Mouse (Mus musculus) left cerebral cortex, adult 18-20 months (tissue): Measurements from ENCODE around the gene Itgb2l. TPM values are rescaled to one million over a fixed set of nuclear protein-coding genes. Genes with fewer than 3 reads are reported as not detected.
"Not testable (repeated sequence)": the region's sequence is repeated elsewhere in the genome, so short reads cannot be mapped to it uniquely, and the experiment has no call there.

ENCODE experiments used
- DNase-seq, 2 experiments: peaks; one replicate each; pipeline ENCODE4 v3.0.0; 2021 to 2022; ENCODE audit warnings: low spot score in 2 of 2, mixed read lengths in 1 of 2
- long read RNA-seq, 2 experiments: library from polyadenylated mRNA; stranded (forward); transcript quantifications; one replicate each; pipeline ENCODE4 v2.0.0; 2021
- total RNA-seq, 2 experiments: library from RNA; stranded (reverse); gene quantifications; 2 replicates each; pipeline ENCODE4 v1.2.3; 2021

The Itgb2l gene
- total RNA-seq: not detected
- long read RNA-seq, experiment 1: 0 reads
- long read RNA-seq, experiment 2: 0 reads

DNA sequence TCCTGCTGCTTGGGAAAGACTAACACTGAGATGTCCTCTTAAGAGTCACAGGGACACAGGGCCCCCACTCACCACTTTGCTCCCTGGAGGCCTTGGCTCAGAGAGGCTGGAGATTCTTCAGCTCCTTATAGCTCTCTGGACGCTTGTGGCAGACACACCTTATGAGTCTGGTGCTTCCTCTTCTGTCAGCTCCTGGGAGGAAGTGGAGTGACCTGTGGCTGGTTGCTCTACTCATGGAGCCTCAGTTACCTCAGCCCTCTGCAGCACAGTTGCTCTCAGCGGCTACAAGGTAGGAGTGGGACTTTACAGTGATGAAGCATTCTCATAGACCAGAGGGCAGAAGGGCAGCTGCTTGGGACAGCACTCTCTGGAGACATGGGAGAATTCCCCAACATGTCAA, at the start of gene Itgb2l:
Gene Itgb2l (minus strand): TSS at position 152 of the 400 bp plus-strand sequence.
- DNase-seq: no peak

DNA sequence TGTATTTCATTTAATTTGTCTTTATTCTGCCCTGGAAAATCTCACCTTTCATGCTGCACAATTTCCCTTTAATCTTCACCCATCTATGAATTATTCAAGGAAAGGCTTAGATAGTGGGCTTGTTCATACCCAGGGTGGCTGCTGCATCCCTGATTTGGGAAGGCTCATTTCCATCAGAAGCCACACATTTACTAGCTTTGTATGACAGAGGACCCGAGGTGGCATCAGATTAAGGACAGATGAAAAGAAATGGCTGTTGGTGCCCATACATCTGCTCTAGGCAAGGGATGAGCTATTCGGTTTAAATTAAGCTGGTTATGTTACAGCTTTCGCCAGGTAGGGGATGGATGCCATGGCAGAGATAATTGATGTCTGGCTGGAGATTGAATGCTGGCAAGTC, 48.1 kb upstream of the Itgb2l start:
- DNase-seq: no peak

DNA sequence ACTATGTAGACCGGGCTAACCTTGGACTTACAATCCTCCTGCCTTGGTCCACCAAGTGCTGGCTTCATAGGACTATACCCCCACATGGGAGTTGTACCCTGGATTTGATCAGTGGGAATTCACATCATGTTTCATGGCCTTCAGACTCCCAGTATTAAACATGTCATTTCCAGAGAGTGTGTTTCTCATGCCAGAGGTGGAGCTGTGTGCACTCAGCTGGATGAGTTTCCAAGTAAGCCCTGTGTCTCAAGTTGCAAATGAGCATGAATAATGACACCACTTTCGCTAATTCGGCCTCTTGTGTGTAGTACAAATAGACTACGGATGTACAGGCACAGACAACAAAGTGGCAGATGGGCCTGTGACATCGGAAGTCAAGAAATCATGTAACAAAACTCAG, 44.6 kb upstream of the Itgb2l start:
- DNase-seq: no peak

DNA sequence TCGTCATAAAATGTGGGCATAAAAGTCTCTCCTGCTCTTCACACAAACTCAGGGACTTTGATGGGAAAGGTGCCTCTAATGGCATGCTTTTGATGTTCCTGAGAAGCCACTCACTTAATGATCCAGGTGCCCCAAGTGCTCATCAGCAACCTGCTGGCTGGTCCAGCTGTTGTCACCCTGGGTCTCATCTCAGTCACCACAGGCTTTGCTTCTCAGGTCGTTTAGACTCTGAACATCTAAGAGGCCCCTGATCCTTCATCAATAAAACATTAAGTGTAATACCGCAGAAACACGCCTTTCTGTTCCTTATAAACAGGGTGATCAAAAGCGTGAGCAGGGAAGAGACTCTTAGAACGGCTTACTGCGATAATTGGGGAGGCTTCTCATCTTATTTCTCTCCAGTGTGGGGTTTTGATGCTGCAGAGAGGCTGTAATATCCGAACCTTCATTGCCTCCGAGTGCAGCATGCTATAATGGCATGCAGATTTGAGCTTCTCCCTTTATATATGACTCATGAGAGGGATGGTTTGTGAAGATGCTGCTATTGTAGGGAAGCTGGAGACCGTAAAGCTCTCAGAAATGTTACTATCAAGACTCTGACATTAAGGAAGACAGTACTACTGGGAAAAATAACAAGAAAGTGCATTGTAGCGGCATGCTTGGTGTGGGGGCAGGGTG, 43.7 kb upstream of the Itgb2l start:
- DNase-seq: no peak

DNA sequence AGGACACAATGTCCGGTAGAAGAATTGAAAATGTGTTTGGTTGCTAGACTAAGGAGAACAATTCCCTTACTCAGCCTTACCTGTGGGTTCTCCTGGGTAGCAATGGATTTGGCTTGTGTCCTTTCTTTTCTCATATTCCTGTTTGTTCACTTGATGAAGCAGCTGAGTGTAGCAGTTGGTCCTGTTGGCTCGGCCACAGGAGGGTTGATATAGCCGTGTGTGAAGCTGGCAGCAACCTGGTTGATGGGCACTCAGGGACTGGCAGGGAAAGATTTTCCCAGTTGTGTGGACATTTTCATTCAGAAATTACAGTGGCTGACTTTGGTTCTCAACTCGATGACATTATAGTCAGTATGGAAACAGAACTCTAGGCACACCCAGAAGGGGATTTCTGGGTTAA, 38.4 kb upstream of the Itgb2l start:
- DNase-seq: no peak

DNA sequence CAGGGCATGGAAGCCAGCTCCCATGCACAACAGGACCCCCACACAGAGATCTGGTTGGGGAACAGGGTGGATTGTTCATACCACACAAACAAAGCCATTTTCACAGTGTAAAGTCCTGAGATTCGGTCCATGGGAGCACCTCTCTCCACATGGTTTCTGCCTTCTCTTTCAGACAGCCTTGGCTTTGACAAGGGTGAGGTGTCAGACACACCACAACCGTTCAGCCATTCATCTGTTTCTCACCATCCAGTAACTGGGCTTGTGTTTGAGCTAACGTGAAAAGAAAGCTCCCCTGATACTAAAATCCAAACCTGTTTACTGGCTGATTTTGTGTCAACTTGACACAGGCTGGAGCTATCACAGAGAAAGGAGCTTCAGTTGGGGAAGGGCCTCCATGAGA, 30.8 kb upstream of the Itgb2l start:
- DNase-seq: no peak

DNA sequence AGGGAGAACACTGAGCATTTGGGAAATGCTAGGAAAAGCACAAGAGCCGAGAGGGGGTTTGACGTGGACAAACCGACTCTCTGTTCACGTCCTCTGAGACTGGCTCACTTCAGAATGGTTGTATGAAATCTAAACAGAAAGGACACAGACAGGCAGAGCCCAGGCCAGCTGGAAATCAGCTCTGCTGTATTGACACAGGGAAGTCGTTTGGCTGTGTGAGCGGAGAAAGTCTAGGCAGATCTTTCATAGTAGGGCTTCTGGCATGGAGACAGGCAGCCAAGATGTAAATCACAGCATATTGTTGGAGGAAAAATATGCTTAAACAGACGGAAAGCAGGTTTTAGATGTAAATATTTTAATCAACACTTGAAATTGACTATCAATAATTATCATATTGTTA, 29.4 kb upstream of the Itgb2l start:
- DNase-seq: no peak

DNA sequence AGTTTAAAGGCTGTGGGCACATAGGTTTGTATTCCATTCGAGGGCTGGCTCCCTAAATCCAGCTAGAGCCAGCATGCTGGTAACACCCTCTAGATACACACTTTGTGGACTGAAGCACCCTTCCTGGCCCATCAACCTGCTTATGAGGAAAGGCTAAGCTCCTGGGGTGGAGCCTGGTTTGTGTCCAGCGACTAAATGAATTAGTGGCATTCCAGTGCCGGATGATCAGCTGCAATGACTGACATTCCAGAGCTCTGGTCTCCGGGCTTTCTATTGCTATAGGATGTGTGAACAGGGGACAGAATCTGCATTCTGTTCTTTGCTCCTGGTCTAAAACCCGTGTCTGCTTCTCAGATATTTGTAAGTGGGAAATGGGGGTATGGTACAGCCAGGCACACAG, 28.9 kb upstream of the Itgb2l start:
- DNase-seq: no peak

DNA sequence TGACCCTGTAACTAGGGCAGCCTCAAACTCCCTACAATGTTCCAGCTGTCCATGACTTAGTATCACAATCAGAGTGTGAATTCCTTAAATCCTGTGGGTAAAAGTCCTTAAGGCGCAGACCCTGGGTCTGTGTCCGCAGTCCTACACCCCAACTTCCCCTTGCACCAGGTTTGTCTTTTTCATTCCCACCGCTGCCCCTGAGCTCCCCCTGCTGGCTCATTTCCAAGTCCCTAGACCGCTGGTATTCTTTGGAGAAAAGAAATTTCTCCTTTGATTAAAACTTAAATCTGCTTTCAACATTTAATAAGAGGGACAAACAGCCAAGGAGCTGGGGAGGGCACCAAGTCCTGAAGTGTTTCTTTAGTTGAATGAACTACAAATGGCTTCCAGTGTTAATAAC, 26.2 kb upstream of the Itgb2l start:
- no peak for DNase-seq

DNA sequence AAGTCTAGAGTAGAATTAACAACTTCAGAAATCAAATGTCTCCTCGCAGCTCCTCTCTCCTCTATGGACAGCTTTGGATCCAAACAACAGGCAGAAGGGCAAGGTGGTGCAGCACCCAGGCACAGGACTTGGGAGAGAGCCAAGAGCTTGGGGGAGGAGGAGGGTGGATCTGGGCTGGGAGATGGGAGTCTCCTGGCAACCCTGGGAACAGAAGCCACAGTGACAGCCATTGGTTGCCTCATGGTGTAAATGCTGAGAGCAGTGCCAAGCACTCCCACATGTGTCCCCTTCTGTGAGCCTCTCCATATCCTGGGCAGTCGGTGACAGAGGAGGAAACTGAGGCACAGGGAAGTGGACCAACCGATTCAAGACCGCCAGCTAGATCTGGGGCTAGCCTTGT, 25.3 kb upstream of the Itgb2l start:
- peak; percentile 58 to 59 for DNase-seq

DNA sequence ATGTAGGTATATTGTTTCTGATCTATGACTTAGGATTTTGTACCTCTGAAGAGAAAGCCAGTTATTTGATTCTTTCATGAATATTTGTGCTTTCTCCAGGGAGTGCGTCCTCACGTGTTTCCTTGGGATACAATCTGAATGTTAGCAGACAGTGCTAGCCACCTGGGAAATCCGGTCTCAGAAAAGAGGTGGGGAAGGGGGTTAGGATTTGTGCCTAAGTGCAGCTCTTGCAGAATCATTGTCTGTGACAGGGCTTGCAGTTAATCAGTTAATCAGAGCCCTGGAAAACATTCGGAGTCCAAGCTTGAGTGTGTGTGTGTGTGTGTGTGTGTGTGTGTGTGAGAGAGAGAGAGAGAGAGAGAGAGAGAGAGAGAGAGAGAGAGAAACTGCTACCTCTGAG, 24.6 kb upstream of the Itgb2l start:
- DNase-seq: no peak

DNA sequence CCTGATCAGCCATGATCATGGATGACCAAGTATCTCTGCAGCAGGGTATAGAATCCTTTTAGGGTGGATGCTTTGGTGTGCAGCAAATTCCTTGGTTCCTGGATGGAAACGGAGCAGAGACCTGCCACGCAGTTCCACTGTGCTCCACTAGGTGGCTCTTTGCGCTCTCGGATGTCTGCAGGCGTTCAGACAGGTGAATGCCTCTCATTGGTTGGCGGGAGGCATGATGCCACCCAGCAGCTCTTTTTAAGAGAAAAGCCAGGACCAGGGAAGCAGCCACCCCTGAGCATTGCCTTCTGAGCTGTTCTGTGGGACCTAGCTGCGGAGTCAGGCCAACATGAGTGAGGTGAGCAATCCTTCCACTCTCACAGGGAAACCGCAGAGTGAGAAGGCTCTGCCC, 24.0 kb upstream of the Itgb2l start, which contains the start of gene Pcp4:
Gene Pcp4 (plus strand): TSS at position 162 of the 400 bp plus-strand sequence.
- peak; percentile 94 to 97 for DNase-seq

DNA sequence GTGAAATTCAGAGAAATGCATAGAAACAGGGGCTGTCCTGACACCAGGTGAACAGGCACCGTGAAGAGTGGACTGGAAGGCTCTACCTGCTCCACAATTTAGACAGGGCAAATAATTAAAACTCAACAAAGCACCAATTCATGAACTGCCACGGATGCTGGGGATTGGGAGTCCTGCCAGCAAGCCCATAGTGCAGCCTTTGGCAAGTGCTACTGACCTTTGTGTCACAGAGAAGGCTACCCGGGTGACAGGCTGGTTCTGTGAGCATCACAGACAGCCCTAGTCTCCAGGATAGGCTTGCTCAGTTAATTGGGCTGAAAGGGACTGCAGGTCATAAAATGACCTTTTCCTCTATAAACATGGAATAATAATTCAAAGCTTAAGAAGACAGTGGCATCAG, 17.4 kb upstream of the Itgb2l start:
- DNase-seq: no peak

DNA sequence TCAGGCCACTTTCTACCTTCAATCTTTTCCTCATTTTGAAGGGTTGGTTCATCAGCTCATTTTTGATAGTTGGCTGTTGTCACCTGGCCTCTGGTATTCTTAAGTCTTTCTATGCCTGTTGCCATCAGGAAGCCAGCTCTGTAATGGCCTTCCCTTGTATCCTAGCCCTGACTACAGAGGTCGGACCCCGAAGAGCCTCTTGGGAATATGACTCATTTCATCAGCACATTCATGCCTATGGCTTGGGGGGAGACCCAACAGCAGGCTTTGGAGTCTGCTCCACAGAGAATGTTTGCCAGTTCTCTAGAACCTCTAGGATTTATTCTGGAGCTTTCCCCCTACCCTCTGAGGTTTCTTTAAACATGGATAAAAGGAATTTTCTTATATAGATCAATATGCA, 15.9 kb upstream of the Itgb2l start:
- no peak for DNase-seq

DNA sequence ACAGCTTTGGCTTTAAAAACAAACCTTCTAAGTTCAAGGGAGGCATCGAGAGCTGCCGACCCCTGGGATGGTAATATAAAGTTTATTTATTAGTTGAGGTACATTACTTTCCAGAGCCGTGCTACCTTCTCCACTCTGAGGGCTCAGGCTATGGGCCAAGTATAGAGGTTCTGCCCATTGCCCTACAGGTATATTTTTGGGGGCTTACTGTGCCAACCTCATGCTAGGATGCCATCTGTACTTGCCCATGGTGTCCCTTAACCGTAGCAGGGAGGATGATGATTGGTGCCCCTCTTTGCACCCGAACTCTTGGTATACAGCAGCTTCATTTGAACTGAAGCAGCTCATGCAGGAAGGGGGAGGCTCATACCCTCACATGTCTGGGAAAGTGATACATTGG, 14.2 kb upstream of the Itgb2l start:
- no peak for DNase-seq

DNA sequence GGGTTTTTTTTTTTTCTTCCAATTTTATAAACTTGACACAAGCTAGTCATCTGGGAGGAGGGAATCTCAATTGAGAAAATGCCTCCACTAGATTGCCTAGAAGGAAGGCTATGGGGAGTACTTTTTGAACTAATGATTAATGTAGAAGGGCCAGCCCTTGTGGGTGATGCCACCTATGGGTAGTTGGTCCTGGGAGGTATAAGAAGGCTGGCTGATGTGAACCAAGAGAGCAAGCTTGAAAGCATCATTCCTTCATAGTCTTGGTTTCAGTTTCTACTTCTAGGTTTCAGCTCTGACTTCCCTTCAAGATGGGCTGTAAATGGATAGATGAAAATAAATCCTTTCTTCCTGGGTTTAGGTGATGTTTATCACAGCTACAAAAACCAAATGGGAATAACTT, 10.7 kb upstream of the Itgb2l start:
- no peak for DNase-seq

DNA sequence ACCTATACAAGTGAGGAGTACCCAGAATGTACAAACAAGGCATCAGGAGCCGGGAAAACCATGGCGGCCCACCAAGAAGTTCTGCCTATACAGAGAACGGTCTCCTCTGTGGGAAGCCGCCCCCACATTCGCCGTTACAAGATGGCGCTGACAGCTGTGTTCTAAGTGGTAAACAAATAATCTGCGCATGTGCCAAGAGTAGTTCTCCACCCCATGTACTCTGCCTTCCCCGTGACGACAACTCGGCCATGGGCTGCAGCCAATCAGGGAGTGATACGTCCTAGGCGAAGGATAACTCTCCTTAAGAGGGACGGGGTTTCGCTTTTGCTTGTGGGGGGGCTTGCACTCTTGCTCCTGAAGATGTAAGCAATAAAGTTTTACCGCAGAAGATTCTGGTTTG, 7.5 kb upstream of the Itgb2l start:
- not testable (repeated sequence) for DNase-seq

DNA sequence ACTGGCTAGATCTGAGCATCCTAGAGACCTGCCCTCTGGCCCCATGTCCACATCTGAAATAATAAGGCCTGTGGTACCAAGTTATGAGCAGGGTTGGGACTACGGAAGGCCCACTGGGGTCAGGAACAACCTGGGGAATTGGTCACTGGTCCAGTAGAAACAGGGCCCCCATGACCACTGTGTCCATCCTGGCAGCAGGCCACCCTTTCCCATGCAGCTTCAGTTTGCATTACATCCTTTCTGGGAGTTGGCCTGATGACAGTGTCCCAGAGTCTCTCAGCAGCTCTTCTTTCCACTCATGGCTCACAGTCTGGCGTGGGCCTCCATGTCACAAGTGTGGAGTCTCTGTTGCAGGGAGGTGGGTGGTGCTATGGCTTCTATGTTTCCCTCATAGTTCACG, 1.6 kb downstream of the Itgb2l start:
- DNase-seq: no peak

DNA sequence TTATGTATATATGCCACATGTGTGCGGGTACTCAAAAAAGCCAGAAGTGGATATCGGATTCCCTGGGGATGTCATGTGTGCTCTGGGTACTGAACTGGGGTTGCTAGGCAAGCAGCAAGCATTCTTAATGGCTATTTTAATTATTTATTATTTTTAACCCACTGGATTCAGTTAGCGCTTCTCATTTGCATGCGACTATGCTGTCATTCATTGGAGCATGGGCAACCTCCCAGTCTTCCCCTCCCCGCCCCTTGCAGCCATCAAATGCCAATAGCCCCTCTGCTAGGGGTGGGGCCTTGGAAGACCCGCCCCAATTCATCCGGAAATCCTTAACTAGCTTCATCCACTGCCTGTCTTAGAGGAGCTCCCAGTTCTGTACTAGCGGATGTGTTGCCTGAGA, 2.5 kb downstream of the Itgb2l start:
- no peak for DNase-seq

DNA sequence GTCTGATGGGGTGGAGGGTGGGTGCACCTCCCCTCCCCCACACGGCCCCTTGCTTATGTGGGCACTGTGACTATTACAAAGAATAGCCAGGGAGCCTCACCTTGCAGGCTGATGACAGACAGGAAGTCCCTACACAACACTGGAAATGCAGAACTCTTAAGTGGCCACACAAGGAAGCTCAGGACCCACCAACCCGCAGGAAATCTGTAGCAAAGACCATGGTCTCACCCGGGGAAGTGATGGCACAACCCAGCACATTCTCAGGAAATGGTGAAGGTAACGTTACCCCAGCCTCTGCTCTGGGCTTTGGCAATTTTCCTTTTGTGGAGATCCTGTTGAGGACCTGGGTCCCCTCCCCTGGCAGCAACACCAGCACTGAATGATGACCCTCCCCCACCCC, 3.7 kb downstream of the Itgb2l start:
- no peak for DNase-seq

DNA sequence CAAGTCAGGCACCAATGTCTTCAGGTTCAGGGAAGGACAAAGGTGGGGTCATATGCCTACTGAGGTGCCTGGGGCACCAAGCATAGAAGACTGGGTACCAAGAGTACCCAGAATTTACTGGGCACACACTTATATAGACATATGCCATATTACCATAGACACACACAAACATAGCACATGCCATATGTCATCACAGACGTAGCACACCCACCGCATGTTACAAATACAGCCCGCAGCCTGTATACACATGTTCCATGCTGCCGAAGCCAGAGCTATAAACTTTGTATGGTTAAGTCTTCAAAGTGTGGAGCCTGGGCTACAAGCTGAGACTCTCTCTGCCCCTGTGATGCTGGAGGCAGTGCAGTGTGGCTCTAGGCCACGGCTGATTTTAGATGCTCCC, 4.5 kb downstream of the Itgb2l start:
- DNase-seq: no peak

DNA sequence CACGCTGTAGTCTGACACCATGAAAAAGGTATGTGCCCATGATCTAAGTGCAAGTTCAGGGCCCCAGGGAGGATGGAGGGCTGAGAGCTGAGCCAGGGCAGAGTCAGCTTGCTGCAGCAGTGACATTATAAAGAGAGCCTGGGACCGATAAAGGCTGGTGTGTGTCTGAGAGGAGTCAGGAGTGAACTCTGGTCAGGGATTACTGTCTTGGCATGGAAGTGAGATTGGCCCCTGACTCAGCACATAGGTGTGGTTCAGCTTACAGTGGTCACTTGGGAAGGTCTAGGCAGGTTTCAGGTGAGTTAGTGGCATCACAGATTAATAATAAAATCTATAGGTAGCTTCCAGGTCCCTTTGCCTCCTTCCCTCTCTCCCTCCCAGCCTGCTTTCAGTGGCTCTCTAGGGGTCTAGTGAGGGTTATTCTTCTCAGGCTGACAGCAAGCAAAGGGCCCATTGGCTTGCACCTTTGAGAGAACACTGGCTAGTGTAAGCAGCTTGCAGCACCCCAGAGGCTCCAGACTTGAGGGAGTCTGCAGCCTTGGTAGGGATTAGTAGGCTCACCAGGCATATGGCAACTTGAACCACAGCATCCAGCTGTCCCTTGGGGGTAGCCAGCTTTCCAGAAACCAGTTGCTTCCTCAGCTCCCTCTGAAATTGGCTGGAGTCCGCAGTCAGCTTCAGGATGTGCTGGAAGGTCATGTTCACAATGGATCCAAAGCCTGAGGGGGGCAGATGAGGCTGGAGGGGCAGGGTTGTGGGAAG, 9.2 kb downstream of the Itgb2l start:
- DNase-seq: no peak

DNA sequence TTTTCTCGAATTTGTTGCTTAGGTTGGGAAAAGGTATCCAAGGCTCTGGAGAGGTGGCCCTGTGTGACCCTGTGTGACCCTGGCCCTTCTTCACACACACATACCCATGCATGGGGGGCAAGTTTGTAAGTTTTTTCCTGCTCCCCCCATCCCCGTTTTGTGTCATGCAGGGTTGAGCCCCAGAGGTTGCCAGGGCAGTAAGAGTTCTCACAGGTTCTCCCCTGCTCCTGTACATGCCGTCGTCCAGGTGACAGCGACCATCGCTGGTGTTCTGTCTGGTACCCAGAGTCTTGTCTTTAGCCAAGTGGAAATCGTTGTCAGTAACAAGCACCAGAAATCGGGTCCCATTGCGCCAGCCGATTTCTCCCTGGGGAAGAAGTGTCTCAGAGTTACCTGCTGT, 10.2 kb downstream of the Itgb2l start:
- no peak for DNase-seq
